Mouse (Mus musculus) kidney, postnatal 4 days (tissue): ENCODE data around the gene Calcoco1.

Source experiments
- DNase-seq, 2 experiments: peaks; one replicate each; pipeline ENCODE4 v3.0.0; 2021; ENCODE audit warnings: mixed read lengths in 2 of 2

Calcoco1 gene

GRCm38 (mm10) chr15:102721980-102722475, at the start of gene Calcoco1:
Gene Calcoco1, minus strand, starts transcription at chr15:102722178.
- DNase-seq = peak; percentile 99

GRCm38 (mm10) chr15:102770866-102771265, 48.9 kb upstream of the Calcoco1 start:
- no peak for DNase-seq

- DNase-seq = no peak
These were observed 43.2 kb upstream of the Calcoco1 start for GRCm38 (mm10) chr15:102765207-102765606.

- peak; percentile 73 to 82 for DNase-seq
These were observed 39.9 kb upstream of the Calcoco1 start for GRCm38 (mm10) chr15:102761745-102762378.

- no peak for DNase-seq
These were observed 35.7 kb upstream of the Calcoco1 start for GRCm38 (mm10) chr15:102757686-102758085.

GRCm38 (mm10) chr15:102755053-102755452, 33.1 kb upstream of the Calcoco1 start:
- DNase-seq = no peak

GRCm38 (mm10) chr15:102754361-102754760, 32.4 kb upstream of the Calcoco1 start:
- no peak for DNase-seq

GRCm38 (mm10) chr15:102753170-102753569, 31.2 kb upstream of the Calcoco1 start:
- DNase-seq = peak; percentile 69 to 78

- no peak for DNase-seq
These were observed 30.2 kb upstream of the Calcoco1 start for GRCm38 (mm10) chr15:102752164-102752563.

- DNase-seq = no peak
These were observed 28.3 kb upstream of the Calcoco1 start for GRCm38 (mm10) chr15:102750241-102750640.

GRCm38 (mm10) chr15:102749103-102749502, 27.1 kb upstream of the Calcoco1 start:
- no peak for DNase-seq

GRCm38 (mm10) chr15:102747853-102748252, 25.9 kb upstream of the Calcoco1 start:
- no peak for DNase-seq

GRCm38 (mm10) chr15:102747286-102747640, 25.3 kb upstream of the Calcoco1 start:
- DNase-seq = peak in 1 of 2 experiments; percentile 57

GRCm38 (mm10) chr15:102746488-102747285, 24.7 kb upstream of the Calcoco1 start:
- peak; percentile 73 to 82 for DNase-seq

- no peak for DNase-seq
These were observed 24.1 kb upstream of the Calcoco1 start for GRCm38 (mm10) chr15:102746126-102746487.

- DNase-seq = no peak
These were observed 23.4 kb upstream of the Calcoco1 start for GRCm38 (mm10) chr15:102745387-102745786.

- DNase-seq = no peak
These were observed 22.9 kb upstream of the Calcoco1 start for GRCm38 (mm10) chr15:102744831-102745230.

GRCm38 (mm10) chr15:102744416-102744815, 22.4 kb upstream of the Calcoco1 start:
- DNase-seq = no peak

GRCm38 (mm10) chr15:102743996-102744395, 22.0 kb upstream of the Calcoco1 start:
- no peak for DNase-seq

- DNase-seq = no peak
These were observed 21.2 kb upstream of the Calcoco1 start for GRCm38 (mm10) chr15:102743196-102743595.

GRCm38 (mm10) chr15:102742589-102742988, 20.6 kb upstream of the Calcoco1 start:
- DNase-seq = peak; percentile 97

GRCm38 (mm10) chr15:102739520-102740297, 17.7 kb upstream of the Calcoco1 start:
- peak; percentile 79 to 84 for DNase-seq

- no peak for DNase-seq
These were observed 16.5 kb upstream of the Calcoco1 start for GRCm38 (mm10) chr15:102738434-102738833.
